Mouse (Mus musculus): ENCODE data around the gene Vps4b.

Gene Vps4b

DNA sequence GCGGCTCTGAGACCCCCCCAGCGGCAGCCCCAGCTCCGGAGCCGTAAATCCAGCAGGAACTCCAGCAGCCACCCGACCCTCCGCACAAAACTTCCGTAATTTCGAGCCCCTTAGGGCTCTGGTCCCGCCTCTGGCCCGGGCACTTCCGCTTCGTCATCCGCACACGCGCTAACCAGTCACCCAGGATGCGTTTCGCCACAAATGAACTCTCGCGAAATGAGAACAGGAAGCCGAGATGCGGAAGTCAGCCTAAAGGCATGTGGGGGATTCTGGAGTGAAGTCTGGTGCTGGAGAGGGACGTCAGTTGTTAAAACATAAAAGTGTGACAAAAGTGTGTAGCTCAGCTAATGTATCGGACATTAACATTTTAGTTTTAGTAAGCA is at the start of gene Vps4b:
Gene Vps4b (minus strand): TSS at position 187 of the 383 bp plus-strand sequence.
- peak; percentile 94 for DNase-seq (ENCODE audit: low spot score)

DNA sequence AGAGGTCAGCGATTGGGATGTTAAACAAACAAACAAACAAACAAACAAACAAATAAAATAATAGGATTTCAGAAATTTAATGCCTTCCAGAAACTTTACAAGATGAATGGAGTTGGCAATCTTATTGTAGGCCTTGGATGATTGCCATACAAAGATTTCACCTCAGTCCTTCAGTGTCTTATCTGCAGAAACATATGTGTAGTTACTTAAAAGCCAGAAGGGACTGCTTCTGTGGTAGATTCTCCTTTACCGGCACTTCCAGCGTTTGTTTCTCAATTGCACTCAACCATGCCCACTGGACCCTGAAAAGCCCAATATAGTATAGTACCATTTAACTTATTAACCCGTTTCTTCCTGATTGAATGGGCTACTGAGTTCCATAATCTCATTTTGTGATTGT is 32.3 kb upstream of the Vps4b start:
- no peak for DNase-seq (ENCODE audit: low spot score)

DNA sequence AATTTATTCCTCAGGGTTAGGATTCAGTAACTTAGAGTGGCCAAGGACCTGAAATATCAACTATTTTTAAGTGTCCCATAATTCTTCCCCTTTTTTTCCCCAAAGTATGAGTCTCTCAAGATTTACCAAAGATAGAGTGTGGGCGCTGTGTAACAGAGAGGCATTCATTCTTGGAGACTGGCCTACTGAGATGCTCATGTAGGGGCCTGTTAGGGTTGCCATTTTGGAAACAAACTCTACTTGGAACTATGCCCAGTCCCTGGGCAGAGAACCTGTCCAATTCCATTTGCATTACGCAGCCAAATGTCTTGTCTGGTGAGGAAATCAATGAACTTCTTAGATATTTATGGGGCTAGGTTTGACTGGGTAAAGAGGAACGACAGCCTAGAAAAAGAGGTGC is 25.8 kb upstream of the Vps4b start:
- no peak for DNase-seq (ENCODE audit: low spot score)

DNA sequence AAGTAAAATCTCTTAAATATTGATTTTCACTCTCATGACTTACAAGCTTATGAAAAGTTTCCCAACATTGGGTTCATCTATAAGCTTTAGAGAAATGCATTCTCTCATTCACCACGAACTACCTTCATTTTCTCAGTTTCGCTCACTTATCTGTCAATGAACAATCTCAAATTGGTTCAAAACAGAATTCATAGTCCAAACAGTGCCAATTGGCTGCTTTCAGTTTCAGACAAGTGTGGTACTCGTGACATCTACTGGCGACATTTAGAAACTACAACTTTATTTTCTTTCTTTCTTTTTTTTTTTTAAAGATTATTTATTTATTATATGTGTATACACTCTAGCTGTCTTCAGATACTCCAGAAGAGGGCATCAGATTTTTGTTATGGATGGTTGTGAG is 21.8 kb upstream of the Vps4b start:
- DNase-seq (ENCODE audit: low spot score): peak; percentile 14

GRCm38 (mm10) chr1:106816766-106817165 is 20.2 kb upstream of the Vps4b start:
- DNase-seq (ENCODE audit: low spot score): no peak

GRCm38 (mm10) chr1:106815265-106815664 is 18.7 kb upstream of the Vps4b start:
- no peak for DNase-seq (ENCODE audit: low spot score)

GRCm38 (mm10) chr1:106814864-106815263 is 18.3 kb upstream of the Vps4b start:
- DNase-seq (ENCODE audit: low spot score): no peak

GRCm38 (mm10) chr1:106799931-106800330 is 3.4 kb upstream of the Vps4b start:
- no peak for DNase-seq (ENCODE audit: low spot score)

DNA sequence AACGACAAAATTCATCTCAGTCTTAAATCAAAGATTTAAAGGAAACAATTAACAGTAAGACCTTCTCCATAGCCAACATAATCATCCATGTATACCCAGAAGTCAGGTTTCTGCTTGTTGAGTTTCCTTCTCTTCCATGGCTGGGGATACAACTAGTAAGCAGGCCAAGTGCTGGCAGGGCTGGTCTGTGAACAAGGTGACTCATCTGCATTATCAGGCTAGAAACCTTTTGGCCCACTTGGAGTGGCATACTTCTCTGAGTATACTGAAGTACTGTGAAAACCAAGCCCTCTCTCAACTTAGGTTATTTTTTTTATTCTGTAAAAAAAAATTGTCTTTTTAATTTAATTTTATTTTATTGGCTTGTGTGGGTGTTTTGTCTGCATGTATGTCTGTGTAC is 2.9 kb upstream of the Vps4b start:
- DNase-seq (ENCODE audit: low spot score): no peak

GRCm38 (mm10) chr1:106796987-106797779 is 655 bp upstream of the Vps4b start:
- no peak for DNase-seq (ENCODE audit: low spot score)

DNA sequence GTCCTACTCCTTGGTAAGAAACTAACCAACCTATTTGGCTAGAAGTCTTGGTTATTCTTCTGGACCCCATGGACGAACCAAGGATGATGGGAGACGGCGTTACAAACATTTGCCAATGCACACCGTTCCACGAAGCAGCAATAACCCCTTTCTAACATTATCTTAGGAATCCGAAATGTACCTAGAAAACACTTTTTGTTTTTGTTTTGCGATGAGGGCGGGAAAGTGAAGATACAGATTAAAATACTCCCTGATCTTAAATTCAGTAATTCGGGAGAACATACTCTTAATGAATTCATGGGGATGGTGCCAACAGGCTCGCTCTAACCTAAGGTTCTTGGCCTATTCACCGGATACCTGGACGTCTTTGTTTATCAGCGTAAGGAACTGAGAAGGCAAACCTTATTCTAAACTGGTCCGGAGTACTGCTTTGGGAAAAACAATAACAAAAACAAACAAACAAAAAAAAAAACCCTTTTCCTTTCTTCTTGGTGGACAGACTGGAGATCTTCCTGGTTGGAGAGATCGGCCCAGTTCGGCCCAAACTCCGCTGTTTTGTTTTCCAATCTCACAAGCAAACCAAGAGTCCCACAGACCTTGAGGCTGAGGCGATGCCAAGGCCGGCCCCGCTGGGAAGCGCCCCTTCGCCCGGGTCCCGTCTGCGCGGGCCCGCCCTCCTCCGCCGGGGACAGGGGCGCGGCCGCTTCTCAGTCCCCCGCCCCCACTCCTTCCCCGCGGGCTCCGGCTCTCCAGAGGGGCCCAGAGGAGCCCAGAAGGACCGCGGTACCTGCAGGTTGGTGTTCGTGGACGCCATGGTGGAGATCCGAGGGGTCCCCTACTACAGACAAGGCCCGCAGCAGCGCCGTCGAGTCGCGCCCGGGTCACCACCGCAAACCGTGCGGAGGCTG is 640 bp downstream of the Vps4b start:
- no peak for DNase-seq (ENCODE audit: low spot score)

GRCm38 (mm10) chr1:106774896-106775295 is 21.6 kb downstream of the Vps4b start:
- no peak for DNase-seq (ENCODE audit: low spot score)

- no peak for DNase-seq (ENCODE audit: low spot score)
Observed at GRCm38 (mm10) chr1:106774092-106774491, 22.4 kb downstream of the Vps4b start.

DNA sequence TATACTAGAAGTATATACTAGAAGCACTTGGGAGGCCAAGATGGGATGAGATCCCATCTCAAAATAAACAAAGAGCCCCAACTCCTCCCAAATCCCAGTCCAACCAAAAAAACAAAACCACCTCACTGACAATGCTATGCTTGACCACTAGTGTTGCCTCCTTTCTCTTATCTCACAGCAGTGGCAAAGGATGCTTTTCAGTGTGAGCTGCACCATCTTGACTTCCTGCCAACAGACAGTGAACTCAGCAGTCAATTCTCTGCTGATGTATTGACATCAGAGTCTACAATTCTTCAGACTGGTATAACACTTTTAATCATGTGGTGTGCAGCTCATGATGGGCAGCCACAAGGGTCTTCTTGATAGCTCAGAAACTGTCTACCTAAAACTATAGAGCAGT is 27.8 kb downstream of the Vps4b start:
- DNase-seq (ENCODE audit: low spot score): no peak

- DNase-seq (ENCODE audit: low spot score): no peak
Observed at GRCm38 (mm10) chr1:106765771-106766170, 30.8 kb downstream of the Vps4b start.

DNA sequence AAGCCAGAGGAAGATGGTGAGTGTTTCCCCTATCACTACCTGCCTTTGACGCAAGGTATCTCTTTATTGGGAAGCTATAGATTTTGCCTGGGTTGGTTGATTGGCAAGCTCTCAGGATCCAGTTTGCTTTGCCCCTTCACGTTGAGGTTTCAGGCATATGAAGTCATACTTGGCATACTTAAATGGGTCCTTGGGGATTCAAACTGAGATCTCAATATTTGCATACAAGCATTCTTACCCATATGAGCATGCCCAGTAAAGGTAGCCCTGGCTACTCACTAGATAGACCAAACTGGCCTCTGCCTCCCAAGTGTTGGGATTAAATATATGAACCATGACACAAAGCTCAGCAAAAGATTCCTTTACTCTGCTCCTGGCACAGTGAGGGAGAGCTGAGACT is 31.7 kb downstream of the Vps4b start:
- no peak for DNase-seq (ENCODE audit: low spot score)

DNA sequence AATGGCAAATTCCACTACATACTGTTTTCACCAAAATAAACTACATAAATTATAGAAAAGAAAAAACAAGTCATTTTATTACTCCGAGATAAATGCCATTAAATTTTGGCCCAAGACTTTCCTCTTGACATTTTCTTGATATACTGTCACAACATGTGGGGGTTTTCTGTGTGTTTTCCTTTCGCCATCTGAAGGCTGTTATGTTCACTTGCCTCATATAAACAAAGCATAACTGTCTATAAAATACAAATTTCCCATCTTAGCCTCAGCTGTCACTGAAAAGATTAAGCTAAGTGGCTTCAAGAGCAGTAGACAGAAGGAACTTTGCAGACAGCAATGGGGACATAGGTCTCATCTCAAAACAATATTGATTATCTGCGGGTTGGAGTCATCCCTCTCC is 32.2 kb downstream of the Vps4b start:
- DNase-seq (ENCODE audit: low spot score): no peak

DNA sequence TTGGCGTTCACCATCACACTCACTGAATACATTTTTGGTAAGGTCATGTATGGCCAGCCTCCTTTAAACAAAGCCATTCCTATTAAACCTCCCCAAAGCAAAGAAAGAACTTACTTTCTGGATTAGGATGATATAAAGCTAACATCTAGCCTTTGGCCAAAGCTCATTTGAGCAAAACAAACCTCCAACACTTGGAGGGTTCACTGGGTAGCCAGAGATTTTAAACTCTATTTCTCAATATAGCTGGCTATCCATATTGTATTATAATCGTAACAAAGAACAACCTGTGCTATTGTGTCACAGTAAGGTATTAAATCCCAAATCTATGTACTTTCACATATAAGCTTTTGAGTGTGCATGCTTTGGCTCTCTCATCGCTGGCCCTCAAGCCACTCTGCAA is 35.8 kb downstream of the Vps4b start:
- no peak for DNase-seq (ENCODE audit: low spot score)

DNA sequence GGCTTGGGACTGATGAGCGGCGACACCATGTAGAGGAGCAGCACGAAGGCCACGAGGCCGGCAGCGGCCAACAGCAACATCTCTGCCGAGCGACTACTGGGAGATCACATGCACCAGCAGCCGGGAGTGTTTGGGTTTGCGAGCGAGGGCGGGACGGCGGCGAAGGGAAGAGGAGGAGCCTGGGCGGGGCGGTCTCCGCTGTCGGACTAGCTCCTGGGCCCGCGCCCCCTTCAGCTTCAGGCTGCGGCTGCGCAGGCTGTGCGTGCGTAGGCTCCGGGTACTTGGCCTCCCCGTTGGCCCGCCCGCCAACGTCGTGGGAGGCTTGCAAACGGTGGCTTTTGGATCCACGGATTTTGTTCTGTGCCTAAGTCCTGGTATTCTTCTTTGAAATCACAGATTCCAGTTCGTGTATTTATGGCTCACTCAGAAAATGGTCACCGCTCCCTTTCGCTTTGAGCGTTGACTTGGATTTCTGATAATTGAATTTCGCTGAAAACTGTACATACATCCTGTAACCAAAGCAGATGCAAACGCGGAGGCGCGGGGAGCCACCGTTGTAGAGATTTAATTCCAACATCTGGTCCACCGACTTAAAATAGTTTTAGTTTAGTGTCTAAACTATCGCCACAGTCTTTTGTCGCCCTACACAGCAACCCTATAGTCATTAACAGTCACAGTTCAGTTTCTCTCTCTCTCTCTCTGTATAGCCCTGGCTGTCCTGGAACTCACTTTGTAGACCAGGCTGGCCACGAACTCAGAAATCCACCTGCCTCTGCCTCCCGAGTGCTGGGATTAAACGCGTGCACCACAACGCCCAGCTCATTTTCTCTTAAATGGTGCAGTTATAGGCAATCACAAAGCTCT is 36.7 kb downstream of the Vps4b start, which contains the start of gene Kdsr:
Gene Kdsr (minus strand): TSS at position 156 of the 864 bp plus-strand sequence.
- peak; percentile 98 for DNase-seq (ENCODE audit: low spot score)

GRCm38 (mm10) chr1:106758734-106759571 is 37.6 kb downstream of the Vps4b start:
- peak; percentile 62 for DNase-seq (ENCODE audit: low spot score)

DNA sequence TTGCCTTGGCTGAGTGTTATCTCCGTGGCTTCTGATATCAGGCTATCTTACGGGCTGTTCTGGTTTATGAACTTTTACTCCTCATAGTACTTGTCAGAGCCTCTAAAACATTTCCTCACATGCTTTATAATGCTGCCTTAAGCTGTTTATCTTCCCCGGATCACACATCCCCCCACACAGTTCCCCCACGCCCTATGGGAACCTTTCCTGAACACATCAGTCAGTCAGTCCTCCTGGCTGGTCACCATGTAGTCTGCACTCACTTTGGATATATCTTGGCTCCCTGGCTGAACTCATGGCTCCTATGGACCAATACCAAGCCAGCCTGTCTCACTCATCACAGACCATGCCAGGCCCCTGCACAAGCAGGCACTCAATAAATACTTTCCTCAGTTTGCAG is 39.9 kb downstream of the Vps4b start:
- DNase-seq (ENCODE audit: low spot score): no peak

All from T-cell, adult 2 months (primary cell).